In the genomic region with DNA sequence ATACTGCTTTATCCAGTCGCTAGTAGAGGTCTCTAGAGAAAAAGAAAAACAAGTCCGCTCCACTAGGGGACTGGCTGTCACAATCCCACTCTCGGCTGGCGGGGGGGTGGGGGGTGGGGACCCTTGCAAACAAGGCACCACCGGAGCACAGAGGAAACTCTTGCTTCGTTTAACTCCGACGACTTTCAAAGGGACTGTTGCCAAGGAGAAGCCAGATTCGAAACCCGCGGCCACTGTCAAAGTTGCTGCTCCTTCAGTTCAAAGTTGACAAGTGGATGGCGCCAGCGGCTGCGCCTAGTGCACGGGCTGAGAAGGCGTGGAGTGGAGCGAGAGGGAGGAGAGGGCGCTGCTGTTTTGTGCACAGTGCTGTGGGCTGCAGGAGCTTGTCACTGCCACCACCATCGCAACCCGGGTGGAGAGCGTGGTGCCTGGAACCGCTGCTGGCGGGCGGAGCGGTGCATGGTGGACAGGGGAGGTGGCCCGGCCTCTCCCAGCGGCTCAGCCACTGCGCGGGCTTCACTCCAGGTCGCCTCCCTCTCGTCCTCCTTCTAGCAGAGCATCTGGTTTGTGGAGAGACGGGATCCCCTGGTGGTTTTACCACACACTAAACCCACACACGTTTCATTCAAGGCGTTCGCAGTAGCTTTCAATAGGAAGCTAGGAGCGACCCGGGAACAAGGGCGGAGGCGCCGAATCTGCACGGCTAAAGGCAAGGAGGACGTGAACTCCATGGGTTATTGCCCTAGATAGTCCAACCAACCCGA, we compare ENCODE assay signal across 9 mouse cellular contexts. TPM values are rescaled to one million over a fixed set of nuclear protein-coding genes. Genes with fewer than 3 reads are reported as not detected.
A peak's percentile ranks its signal among the peaks of the same experiment; 100 is the strongest.
DNase-seq lines count a peak whose midpoint lies in the region; ATAC-seq and TF ChIP-seq lines count a peak whose summit lies in the region.
"Had no signal": no experiment of that assay in that cellular context is flagged by ENCODE, and none has a peak within 500 bp of the region (broad histone marks: within the 10 kb centered on the region; RNA-seq: fewer than 3 reads in every experiment).

No protein-coding gene starts in this region.

- peak; percentile 95 for DNase-seq in Muller cell, postnatal 12 days (ENCODE audit: inconsistent ontology term)
- peak; percentile 53 to 60 for DNase-seq in adrenal gland, postnatal 36 days
- peak; percentile 74 for DNase-seq in embryonic facial prominence, embryonic 14.5 days (ENCODE audit: low spot score)
- DNase-seq in layer of hippocampus, postnatal 25 days (ENCODE audit: extremely low spot score in 1 of 2, low spot score in 1 of 2) = peak; percentile 43 to 60
- DNase-seq in spleen, postnatal 36 days (ENCODE audit: low spot score in 2 of 2) = no peak

- H3K4me2 ChIP-seq in embryonic facial prominence, embryonic 14.5 days (ENCODE audit: low read depth, low read length) = peak overlapping the region; percentile 95

- peak overlapping the region; percentile 39; the same call in 1 of the 2 replicates for H3K27ac ChIP-seq in embryonic facial prominence, embryonic 14.5 days (replicated peaks; ENCODE audit: low read depth, low read length)
- no peak overlapping the region for H3K27ac ChIP-seq in small intestine, adult 2 months (ENCODE audit: insufficient read depth, low read depth, low read length)

- TF ChIP-seq CTCF in small intestine, adult 2 months (IDR thresholded peaks at IDR 0.05; ENCODE audit: extremely low read depth, insufficient read length, insufficient replicate concordance, low read depth, low read length) = no peak

- peak overlapping the region; percentile 54 for H3K4me3 ChIP-seq in embryonic facial prominence, embryonic 14.5 days (ENCODE audit: low read depth, low read length)
- peak overlapping the region; percentile 33 for H3K4me3 ChIP-seq in small intestine, adult 2 months (ENCODE audit: low read depth, low read length)

- under 1% methylated on average over 37 of the region's 43 CpGs for WGBS in embryonic facial prominence, embryonic 14.5 days
- WGBS in small intestine, adult 2 months = 2% methylated on average over 43 of the region's 43 CpGs

- no peak for TF ChIP-seq POLR2A in small intestine, adult 2 months (IDR thresholded peaks at IDR 0.05; ENCODE audit: low read depth, low read length)

- no peaks in the 10 kb centered on the region for H3K9me3 ChIP-seq in embryonic facial prominence, embryonic 14.5 days (ENCODE audit: control insufficient read depth, low read length)

- H3K36me3 ChIP-seq in embryonic facial prominence, embryonic 14.5 days (ENCODE audit: control insufficient read depth, insufficient read depth, low read length) = no peaks in the 10 kb centered on the region
- no peaks in the 10 kb centered on the region for H3K36me3 ChIP-seq in small intestine, adult 2 months (ENCODE audit: control insufficient read depth, insufficient read depth, low read length)

- H3K4me1 ChIP-seq in embryonic facial prominence, embryonic 14.5 days (ENCODE audit: control insufficient read depth, insufficient read depth, low read length) = peaks cover 13% of the 10 kb centered on the region; the same call in 1 of the 2 replicates
- H3K4me1 ChIP-seq in small intestine, adult 2 months (ENCODE audit: control insufficient read depth, insufficient read depth, insufficient read length, low read length) = no peaks in the 10 kb centered on the region

- ATAC-seq in embryonic facial prominence, embryonic 14.5 days (ENCODE audit: low read depth) = peak; percentile 79
- ATAC-seq in hematopoietic stem cell, adult 5-6 weeks (replicated peaks in 1 of 2; ENCODE audit: insufficient read depth in 1 of 2, low FRiP score in 2 of 2, low TSS enrichment in 1 of 2, low read depth in 1 of 2, poor library complexity in 2 of 2, severe bottlenecking in 2 of 2) = peak; percentile 52 to 60
- peak; percentile 44 for ATAC-seq in megakaryocyte progenitor cell, adult 5-6 weeks (replicated peaks; ENCODE audit: poor library complexity)

- peaks cover 15% of the 10 kb centered on the region for H3K27me3 ChIP-seq in embryonic facial prominence, embryonic 14.5 days (replicated peaks; ENCODE audit: control insufficient read depth, insufficient read depth, low read length)
- 0 out of 2 replicates have a peak, but pooled peaks cover 5% of the 10 kb centered on the region for H3K27me3 ChIP-seq in small intestine, adult 2 months (ENCODE audit: control insufficient read depth, insufficient read depth, low read length)

- peak overlapping the region; percentile 62 for H3K9ac ChIP-seq in embryonic facial prominence, embryonic 14.5 days (ENCODE audit: low read depth, low read length)

RNA-seq across cellular contexts. Expression of a gene that starts 0.8 kb away (rescaled TPM):
- total RNA-seq in adrenal gland, postnatal 36 days (2021) = under 1 TPM; 0.20 to 0.30 TPM
- polyA plus RNA-seq in embryonic facial prominence, embryonic 14.5 days (2014; fragmentation: Nextera tagmentation; extraction: Ambion mirVana) = 3.7 and 4.0 TPM in 2 replicates
- not detected in 2 replicates for total RNA-seq in hematopoietic stem cell, adult 5-6 weeks (2017)
- 10 to 100 TPM; 39.6 to 40.6 TPM for total RNA-seq in layer of hippocampus, postnatal 25 days (2021)
- total RNA-seq in megakaryocyte progenitor cell, adult 5-6 weeks (2015) = not detected in 2 replicates
- total RNA-seq in megakaryocyte progenitor cell, adult 5-6 weeks (2017) = not detected in 2 replicates
- polyA plus RNA-seq in small intestine, adult 2 months (2012; rRNA removed) = 0.05 TPM in 1 of 2 replicates, not detected in the other
- total RNA-seq: heart, adult 18-20 months had no signal

Comparison
In these comparisons a context has a peak if more than half of its experiments do, and no peak if none do; other contexts are left out.
1. DNase-seq: peak in Muller cell, postnatal 12 days (single experiment), adrenal gland, postnatal 36 days (2 of 2), embryonic facial prominence, embryonic 14.5 days (single experiment) and layer of hippocampus, postnatal 25 days (2 of 2); none in spleen, postnatal 36 days (0 of 2).
2. RNA of a gene that starts 0.8 kb away (total RNA-seq): 39.6 to 40.6 TPM in layer of hippocampus, postnatal 25 days; 0.20 to 0.30 TPM in adrenal gland, postnatal 36 days, not detected in hematopoietic stem cell, adult 5-6 weeks and not detected in megakaryocyte progenitor cell, adult 5-6 weeks; every median in the first group is over 10 times any median in the second.
3. Peak in every context shown above with its lines, with median percentiles within 50 percentile points of each other: ATAC-seq.